Comparison of ENCODE assay signal across 32 mouse cellular contexts in the genomic region with DNA sequence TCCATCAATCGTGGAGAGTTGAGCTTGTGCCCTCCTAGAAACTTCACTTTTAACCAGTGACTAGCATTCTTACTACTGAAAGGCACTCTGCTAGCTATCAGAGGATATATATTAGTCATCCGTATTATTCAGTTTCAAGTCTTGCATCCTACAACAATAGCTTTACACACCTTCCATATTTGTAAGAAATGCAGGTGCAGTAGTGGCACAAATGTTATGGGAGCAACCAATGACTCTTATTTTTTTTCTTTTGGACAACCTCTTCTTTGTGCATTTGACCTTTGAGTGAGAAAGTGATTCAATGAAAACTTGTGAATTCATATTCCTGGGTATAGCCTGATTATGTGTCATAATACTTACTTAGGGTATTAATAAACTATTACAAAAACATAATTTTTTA.
"Had no signal": no experiment of that assay in that cellular context is flagged by ENCODE, and none has a peak within 500 bp of the region (broad histone marks: within the 10 kb centered on the region; RNA-seq: fewer than 3 reads in every experiment).

No protein-coding gene starts in this region.

- H3K27ac ChIP-seq: left cerebral cortex, adult 2 months; limb, embryonic 10.5 days; limb, embryonic 12.5 days; limb, embryonic 13.5 days; limb, embryonic 15.5 days; liver, embryonic 12.5 days; liver, embryonic 13.5 days; liver, embryonic 14.5 days; liver, embryonic 15.5 days; lung, embryonic 15.5 days; macrophage; midbrain, embryonic 10.5 days; midbrain, embryonic 12.5 days; midbrain, embryonic 13.5 days; midbrain, embryonic 15.5 days; neural tube, embryonic 12.5 days had no signal

- H3K4me2 ChIP-seq: limb, embryonic 12.5 days; limb, embryonic 13.5 days; limb, embryonic 15.5 days; liver, embryonic 11.5 days; liver, embryonic 12.5 days; liver, embryonic 13.5 days; liver, embryonic 15.5 days; lung, embryonic 14.5 days; lung, embryonic 15.5 days; midbrain, embryonic 12.5 days; midbrain, embryonic 13.5 days; midbrain, embryonic 15.5 days; neural tube, embryonic 12.5 days had no signal

- DNase-seq: left cerebral cortex, postnatal 4 days; liver; liver, embryonic 13.5 days; liver, postnatal 0 days; lung, adult 18-20 months; lung, adult 2 months; lung, embryonic 14.5 days; lung, postnatal 10 days; lung, postnatal 14 days; lung, postnatal 36 days; lung, postnatal 4 days; midbrain, embryonic 14.5 days had no signal

- H3K4me1 ChIP-seq: limb, embryonic 10.5 days; limb, embryonic 12.5 days; limb, embryonic 13.5 days; limb, embryonic 15.5 days; liver, embryonic 12.5 days; liver, embryonic 13.5 days; liver, embryonic 15.5 days; lung, embryonic 15.5 days; megakaryocyte, embryonic 14.5 days; midbrain, embryonic 10.5 days; midbrain, embryonic 12.5 days; midbrain, embryonic 13.5 days; midbrain, embryonic 15.5 days; neural tube, embryonic 12.5 days had no signal

- H3K36me3 ChIP-seq: limb, embryonic 10.5 days; limb, embryonic 12.5 days; limb, embryonic 13.5 days; limb, embryonic 15.5 days; liver, embryonic 12.5 days; liver, embryonic 13.5 days; liver, embryonic 15.5 days; lung, embryonic 15.5 days; midbrain, embryonic 10.5 days; midbrain, embryonic 12.5 days; midbrain, embryonic 13.5 days; midbrain, embryonic 15.5 days; neural tube, embryonic 12.5 days had no signal

- H3K4me3 ChIP-seq: left cerebral cortex, adult 2 months; limb, embryonic 10.5 days; limb, embryonic 12.5 days; limb, embryonic 13.5 days; limb, embryonic 15.5 days; liver, embryonic 12.5 days; liver, embryonic 13.5 days; liver, embryonic 15.5 days; lung, embryonic 15.5 days; megakaryocyte, embryonic 14.5 days; midbrain, embryonic 10.5 days; midbrain, embryonic 12.5 days; midbrain, embryonic 13.5 days; midbrain, embryonic 15.5 days; myocyte; neural tube, embryonic 12.5 days had no signal

- H3K27me3 ChIP-seq: limb, embryonic 12.5 days; limb, embryonic 13.5 days; limb, embryonic 15.5 days; liver, embryonic 12.5 days; liver, embryonic 13.5 days; liver, embryonic 15.5 days; lung, embryonic 15.5 days; megakaryocyte, embryonic 14.5 days; midbrain, embryonic 12.5 days; midbrain, embryonic 13.5 days; midbrain, embryonic 15.5 days; neural tube, embryonic 12.5 days had no signal

- ATAC-seq: liver, embryonic 12.5 days; liver, postnatal 0 days; lung, postnatal 0 days; midbrain, embryonic 13.5 days; midbrain, embryonic 15.5 days; midbrain, embryonic 16.5 days had no signal

- H3K9ac ChIP-seq: limb, embryonic 12.5 days; limb, embryonic 13.5 days; limb, embryonic 15.5 days; liver, embryonic 12.5 days; liver, embryonic 13.5 days; liver, embryonic 14.5 days; liver, embryonic 15.5 days; liver, postnatal 0 days; lung, embryonic 14.5 days; lung, embryonic 15.5 days; midbrain, embryonic 12.5 days; midbrain, embryonic 13.5 days; midbrain, embryonic 15.5 days; neural tube, embryonic 12.5 days had no signal

- H3K9me3 ChIP-seq: limb, embryonic 10.5 days; limb, embryonic 12.5 days; limb, embryonic 15.5 days; liver, embryonic 12.5 days; liver, embryonic 13.5 days; liver, embryonic 15.5 days; lung, embryonic 15.5 days; midbrain, embryonic 12.5 days; midbrain, embryonic 13.5 days; midbrain, embryonic 15.5 days; neural tube, embryonic 12.5 days had no signal
